Mouse (Mus musculus): ENCODE results near the gene Flt3.

Gene Flt3

DNA sequence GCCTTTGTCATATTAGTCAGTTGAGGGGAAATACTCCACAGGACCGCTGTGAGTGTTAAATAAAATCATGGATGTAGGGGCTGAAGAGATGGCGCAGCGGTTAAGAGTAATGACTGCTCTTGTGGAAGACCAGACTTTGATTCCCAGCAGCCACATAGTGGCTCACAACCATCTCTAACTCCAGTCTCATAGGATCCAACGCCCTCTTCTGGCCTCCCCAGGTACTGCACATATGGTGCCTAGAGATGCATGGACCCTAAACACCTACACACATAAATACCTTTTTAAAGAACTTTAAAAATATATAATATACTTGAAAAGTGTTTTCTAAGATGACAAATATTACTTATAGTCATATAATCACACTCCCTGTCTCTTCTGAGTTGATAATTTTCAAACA, 115.9 kb downstream of the Flt3 start:
- no peak for DNase-seq (ENCODE audit: low spot score in 2 of 2)

All from natural killer cell, adult 2 months (primary cell).